Mouse (Mus musculus) embryonic fibroblast, embryonic 13.5 days (primary cell): ENCODE data around the gene Ffar4.

Source experiments
- CTCF ChIP-seq: IDR thresholded peaks from 2 replicates; pipeline ENCODE4 v1.5.1; 2011; ENCODE audit warnings: mild to moderate bottlenecking, control low read depth, low read length, moderate library complexity, borderline replicate concordance; ENCODE audit not compliant: insufficient read depth
- POLR2A ChIP-seq: IDR thresholded peaks from 2 replicates; pipeline ENCODE4 v1.6.1; 2011; ENCODE audit warnings: low read depth, mild to moderate bottlenecking, control low read depth, low read length, moderate library complexity

DNA sequence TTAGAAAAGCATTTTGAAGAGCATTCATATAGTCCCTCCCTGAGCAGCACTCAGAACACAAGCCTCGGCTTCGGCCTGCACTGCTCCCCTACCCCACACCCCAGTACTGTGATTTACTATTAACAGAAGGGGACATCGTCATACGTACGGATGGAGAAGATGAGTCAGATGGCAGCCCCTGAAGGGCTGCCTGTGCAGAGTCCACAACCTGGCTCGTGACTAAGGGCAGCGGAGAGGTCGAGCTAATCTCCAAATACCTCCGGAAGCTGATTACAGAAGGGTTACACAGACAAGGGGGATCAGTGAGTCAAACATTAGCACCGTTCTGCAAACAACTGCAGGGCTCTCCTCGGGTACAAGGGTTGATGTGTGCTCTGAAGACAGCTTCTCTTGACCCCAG lies 37.1 kb downstream of the Ffar4 start:
- TF ChIP-seq CTCF (no peak), POLR2A (no peak)
